Mouse (Mus musculus) layer of hippocampus, postnatal 25 days (tissue): ENCODE data around the gene Txnrd1. TPM values are rescaled to one million over a fixed set of nuclear protein-coding genes. Genes with fewer than 3 reads are reported as not detected.

Experiments
- DNase-seq, 2 experiments: peaks; one replicate each; pipeline ENCODE4 v3.0.0; 2022; ENCODE audit warnings: mixed read lengths in 2 of 2, low spot score in 1 of 2; ENCODE audit errors: extremely low spot score in 1 of 2
- total RNA-seq, 2 experiments: library from RNA; stranded (reverse); gene quantifications; 2 replicates each; pipeline ENCODE4 v1.2.3; 2021

Gene Txnrd1
- total RNA-seq, 2 experiments from 2014 or later = 45.5 to 55.2 TPM

DNA sequence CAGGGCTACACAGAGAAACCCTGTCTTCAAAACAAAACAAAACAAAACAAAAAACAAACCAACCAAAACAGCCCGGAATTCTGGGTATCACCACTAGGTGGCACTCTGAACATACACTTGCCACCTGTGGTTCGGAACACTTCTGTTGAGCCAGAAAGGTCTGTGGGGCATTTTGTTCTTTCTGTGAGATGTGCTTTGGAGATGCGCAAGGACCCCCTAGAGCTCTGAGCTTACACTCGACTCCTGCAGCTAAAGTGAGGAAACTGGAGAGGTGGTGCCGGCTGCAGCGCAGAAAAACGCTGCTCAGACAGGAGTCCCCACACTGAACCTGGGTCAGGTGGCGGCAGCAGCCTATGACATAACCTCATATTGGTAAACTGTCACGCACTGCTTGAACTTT, 75.6 kb downstream of the Txnrd1 start:
- DNase-seq = peak; percentile 61 to 84

DNA sequence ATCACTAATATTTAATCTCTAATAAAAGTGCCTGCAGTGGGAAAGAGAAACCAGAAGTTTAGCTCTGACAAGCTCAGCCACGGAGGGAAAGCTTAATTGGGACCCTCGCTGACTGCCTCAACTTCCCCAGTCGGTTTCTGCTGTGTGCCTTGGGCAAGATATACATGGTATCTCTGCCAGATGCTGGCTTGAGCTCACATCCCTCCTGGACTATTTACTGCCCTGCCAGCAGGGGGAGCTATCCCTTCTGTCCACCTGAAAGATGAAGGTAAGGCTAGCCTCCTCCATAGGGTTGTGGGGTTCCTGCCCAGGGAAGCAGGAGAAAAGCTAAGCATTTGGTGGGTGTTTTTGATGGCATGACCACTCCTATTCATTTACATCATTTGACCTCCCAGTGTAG, 76.4 kb downstream of the Txnrd1 start:
- no peak for DNase-seq

- no peak for DNase-seq
These were observed 79.5 kb downstream of the Txnrd1 start for GRCm38 (mm10) chr10:82913238-82913637.

- no peak for DNase-seq
These were observed 80.0 kb downstream of the Txnrd1 start for GRCm38 (mm10) chr10:82913772-82914171.

GRCm38 (mm10) chr10:82918675-82919074, 84.9 kb downstream of the Txnrd1 start:
- DNase-seq = no peak

GRCm38 (mm10) chr10:82919404-82919980, 85.7 kb downstream of the Txnrd1 start:
- no peak for DNase-seq

GRCm38 (mm10) chr10:82923547-82923946, 89.8 kb downstream of the Txnrd1 start:
- no peak for DNase-seq

- DNase-seq = no peak
These were observed 91.0 kb downstream of the Txnrd1 start for GRCm38 (mm10) chr10:82924750-82925149.

DNA sequence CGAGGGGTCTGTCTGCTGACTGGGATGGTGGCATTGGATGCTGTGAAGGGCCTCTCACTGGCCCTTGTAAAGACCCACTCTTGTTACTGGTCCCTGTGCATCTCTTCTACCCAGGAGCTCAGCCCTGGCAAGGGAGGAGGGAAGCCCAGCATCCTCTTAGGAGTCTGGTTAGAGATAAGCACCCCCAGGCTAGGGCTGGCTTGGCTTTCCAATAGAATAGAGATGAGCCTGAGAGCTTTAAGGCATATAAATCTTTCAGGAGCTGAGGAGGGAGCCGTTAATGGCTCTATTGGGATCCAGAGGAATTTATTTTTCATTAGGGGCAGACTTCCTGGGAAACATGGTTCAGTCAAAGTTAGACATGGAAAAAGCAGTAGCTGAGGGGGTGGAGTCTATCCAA, 91.9 kb downstream of the Txnrd1 start:
- no peak for DNase-seq

DNA sequence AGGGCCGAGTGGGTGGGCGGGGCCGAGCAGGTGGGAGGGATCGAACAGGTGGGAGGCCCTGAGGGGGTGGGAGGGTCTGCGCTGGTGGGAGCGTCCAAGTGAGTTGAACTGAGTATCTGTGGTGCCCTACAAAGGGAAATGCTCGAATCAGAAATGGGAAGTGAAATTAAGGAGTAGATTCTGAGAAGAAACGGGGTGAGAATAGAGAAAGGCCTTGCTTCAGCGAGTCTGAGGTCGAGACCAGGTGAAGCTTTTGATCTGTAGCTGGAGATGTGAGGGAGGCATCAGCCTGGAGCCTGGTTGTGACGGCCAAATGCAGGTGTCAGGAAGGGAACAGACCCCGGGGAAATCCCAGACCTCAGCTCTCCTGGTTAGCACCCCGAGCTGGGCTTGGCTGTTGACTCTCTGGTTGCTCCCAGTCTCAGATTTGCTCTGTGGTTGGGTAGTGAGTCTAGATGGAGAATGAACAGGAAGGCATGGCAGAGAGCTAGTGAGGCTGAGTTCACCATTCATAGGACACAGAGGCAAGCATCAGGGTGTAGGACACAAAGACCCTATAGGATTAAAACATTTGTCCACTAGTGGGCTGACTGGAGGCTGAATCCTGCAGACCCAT, 101.4 kb downstream of the Txnrd1 start:
- no peak for DNase-seq

GRCm38 (mm10) chr10:82935774-82936173, 102.0 kb downstream of the Txnrd1 start:
- DNase-seq = no peak

Other genes starting within 250 kb of the Txnrd1 start
- gene 1190007I07Rik, start 210.7 kb upstream of the Txnrd1 start, total RNA-seq = 10 to 100 TPM; 21.3 to 24.3 TPM
- gene Tdg, start 204.1 kb upstream of the Txnrd1 start, total RNA-seq = 10 to 100 TPM; 50.0 to 57.4 TPM
- gene Glt8d2, start 143.3 kb upstream of the Txnrd1 start, total RNA-seq = 10 to 100 TPM; 15.3 to 16.1 TPM
- gene Hcfc2, start 137.8 kb upstream of the Txnrd1 start, total RNA-seq = 10 to 100 TPM; 46.3 to 53.0 TPM
- 10 to 100 TPM; 58.4 to 67.7 TPM for gene Nfyb, start 69.8 kb upstream of the Txnrd1 start, total RNA-seq
- 1 to 10 TPM; 1.3 to 2.3 TPM for gene Eid3, start 32.7 kb downstream of the Txnrd1 start, total RNA-seq
- 10 to 100 TPM; 50.8 to 55.0 TPM for gene Chst11, start 151.5 kb downstream of the Txnrd1 start, total RNA-seq